Mouse (Mus musculus) neural tube, embryonic 14.5 days (tissue): ENCODE results near the gene Nebl. TPM values are rescaled to one million over a fixed set of nuclear protein-coding genes. Genes with fewer than 3 reads are reported as not detected.
"Not testable (repeated sequence)": the region's sequence is repeated elsewhere in the genome, so short reads cannot be mapped to it uniquely, and the experiment has no call there.

Source experiments
- ATAC-seq: fragments of 200-750 bp; cut with Nextera tagmentation; 2 replicates; pipeline ENCODE4 v1.8.0; 2017; ENCODE audit warnings: low read depth, mild to moderate bottlenecking, moderate TSS enrichment, moderate library complexity
- H3K27ac ChIP-seq: fragments of 300-500 bp; sonication (generic); 2 replicates; pipeline ENCODE4 v1.5.1; 2014; ENCODE audit warnings: low read depth, mild to moderate bottlenecking, control low read depth, low read length, moderate library complexity, mixed read lengths
- H3K27me3 ChIP-seq: fragments of 300-500 bp; sonication (generic); 2 replicates; pipeline ENCODE4 v1.6.1; 2014; ENCODE audit warnings: low read length; ENCODE audit not compliant: control insufficient read depth, insufficient read depth
- H3K36me3 ChIP-seq: fragments of 300-500 bp; sonication (generic); 2 replicates; pipeline ENCODE4 v1.6.1; 2014; ENCODE audit warnings: low read length, mixed read lengths; ENCODE audit not compliant: control insufficient read depth, insufficient read depth
- H3K4me1 ChIP-seq: fragments of 300-500 bp; sonication (generic); 2 replicates; pipeline ENCODE4 v1.6.1; 2014; ENCODE audit warnings: low read length; ENCODE audit not compliant: control insufficient read depth, insufficient read depth
- H3K4me2 ChIP-seq: fragments of 300-500 bp; sonication (generic); 2 replicates; pipeline ENCODE4 v1.6.1; 2014; ENCODE audit warnings: mild to moderate bottlenecking, low read depth, low read length, control low read depth
- H3K4me3 ChIP-seq: fragments of 300-500 bp; sonication (generic); 2 replicates; pipeline ENCODE4 v1.5.1; 2014; ENCODE audit warnings: low read depth, low read length, control low read depth, mixed read lengths
- H3K9ac ChIP-seq: fragments of 300-500 bp; sonication (generic); replicated peaks from 2 replicates; pipeline ENCODE4 v1.6.1; 2014; ENCODE audit warnings: low read depth, mild to moderate bottlenecking, control low read depth, low read length, mixed read lengths
- H3K9me3 ChIP-seq: fragments of 300-500 bp; sonication (generic); 2 replicates; pipeline ENCODE4 v1.6.1; 2016; ENCODE audit warnings: low read length; ENCODE audit not compliant: control insufficient read depth
- WGBS: fragments of 180-500 bp; shearing (Covaris S2); extraction: QIAGEN DNeasy Blood & Tissue Kit; methylation state at CpG from one replicate; pipeline ENCODE4 v1.1.7; 2014; 5-methylcytosine and 5-hydroxymethylcytosine counted together
- polyA plus RNA-seq: library from polyadenylated mRNA; unstranded; fragments of >200 nt; fragmentation: Nextera tagmentation; extraction: Ambion mirVana; gene quantifications from 2 replicates; pipeline ENCODE4 v1.2.1, GENCODE M21; 2014

Nebl gene
- polyA plus RNA-seq, 1 experiment from 2014 or later = 16.7 TPM

- Histone ChIP-seq H3K27me3 (no peaks in the 10 kb centered on the region), H3K4me1 (no peaks in the 10 kb centered on the region), H3K4me3 (no peak overlapping the region), H3K36me3 (no peaks in the 10 kb centered on the region), H3K9me3 (no peaks in the 10 kb centered on the region), H3K9ac (no peak overlapping the region), H3K4me2 (no peak overlapping the region), H3K27ac (no peak overlapping the region)
- ATAC-seq = no peak
- WGBS = 90% methylated on average over 1 of the region's 1 CpGs
Measured at GRCm38 (mm10) chr2:17362181-17362580, 369.1 kb downstream of the Nebl start.

- Histone ChIP-seq H3K27me3 (no peaks in the 10 kb centered on the region), H3K9ac (no peak overlapping the region), H3K27ac (no peak overlapping the region), H3K9me3 (no peaks in the 10 kb centered on the region), H3K4me3 (no peak overlapping the region), H3K4me2 (no peak overlapping the region), H3K4me1 (no peaks in the 10 kb centered on the region), H3K36me3 (no peaks in the 10 kb centered on the region)
- WGBS = 98% methylated on average over 1 of the region's 1 CpGs
- ATAC-seq = no peak
Measured at GRCm38 (mm10) chr2:17344643-17345042, 386.6 kb downstream of the Nebl start.

- no peak for ATAC-seq
- H3K4me3 ChIP-seq = no peak overlapping the region
- H3K9me3 ChIP-seq = no peaks in the 10 kb centered on the region
- H3K27me3 ChIP-seq = no peaks in the 10 kb centered on the region
- H3K4me1 ChIP-seq = no peaks in the 10 kb centered on the region
- WGBS = 82% methylated on average over 5 of the region's 5 CpGs
- H3K9ac ChIP-seq = no peak overlapping the region
- no peaks in the 10 kb centered on the region for H3K36me3 ChIP-seq
- no peak overlapping the region for H3K4me2 ChIP-seq
- H3K27ac ChIP-seq = no peak overlapping the region
Measured at GRCm38 (mm10) chr2:17335451-17335850, 395.8 kb downstream of the Nebl start.

GRCm38 (mm10) chr2:17326590-17326989 is 404.7 kb downstream of the Nebl start:
- H3K4me1 ChIP-seq = no peaks in the 10 kb centered on the region
- no peaks in the 10 kb centered on the region for H3K9me3 ChIP-seq
- peak; percentile 70; the same call in 1 of the 2 replicates for ATAC-seq
- H3K4me2 ChIP-seq = no peak overlapping the region
- no peak overlapping the region for H3K27ac ChIP-seq
- 81% methylated on average over 1 of the region's 1 CpGs for WGBS
- H3K36me3 ChIP-seq = no peaks in the 10 kb centered on the region
- no peak overlapping the region for H3K4me3 ChIP-seq
- H3K9ac ChIP-seq = no peak overlapping the region
- H3K27me3 ChIP-seq = no peaks in the 10 kb centered on the region

- Histone ChIP-seq H3K9me3 (no peaks in the 10 kb centered on the region), H3K27ac (no peak overlapping the region), H3K4me1 (no peaks in the 10 kb centered on the region), H3K36me3 (no peaks in the 10 kb centered on the region), H3K4me3 (no peak overlapping the region), H3K4me2 (no peak overlapping the region), H3K9ac (no peak overlapping the region), H3K27me3 (no peaks in the 10 kb centered on the region)
- ATAC-seq = no peak
- WGBS = 87% methylated on average over 5 of the region's 5 CpGs
Measured at GRCm38 (mm10) chr2:17316850-17317249, 414.4 kb downstream of the Nebl start.

- no peak for ATAC-seq
- Histone ChIP-seq H3K4me2 (no peak overlapping the region), H3K9me3 (no peaks in the 10 kb centered on the region), H3K27ac (no peak overlapping the region), H3K27me3 (no peaks in the 10 kb centered on the region), H3K36me3 (no peaks in the 10 kb centered on the region), H3K9ac (no peak overlapping the region), H3K4me3 (no peak overlapping the region), H3K4me1 (no peaks in the 10 kb centered on the region)
Measured at GRCm38 (mm10) chr2:17301379-17301778, 429.9 kb downstream of the Nebl start.

GRCm38 (mm10) chr2:17297496-17297895 is 433.8 kb downstream of the Nebl start:
- Histone ChIP-seq H3K4me3 (no peak overlapping the region), H3K36me3 (no peaks in the 10 kb centered on the region), H3K27ac (no peak overlapping the region), H3K27me3 (no peaks in the 10 kb centered on the region), H3K9ac (no peak overlapping the region), H3K9me3 (no peaks in the 10 kb centered on the region), H3K4me2 (no peak overlapping the region), H3K4me1 (no peaks in the 10 kb centered on the region)
- no peak for ATAC-seq
- 86% methylated on average over 1 of the region's 1 CpGs for WGBS

- H3K4me3 ChIP-seq, ATAC-seq, H3K27ac ChIP-seq, H3K4me2 ChIP-seq, H3K9ac ChIP-seq, H3K4me1 ChIP-seq, H3K27me3 ChIP-seq, H3K36me3 ChIP-seq, H3K9me3 ChIP-seq: not testable (repeated sequence)
- 83% methylated on average over 4 of the region's 5 CpGs for WGBS
Measured at GRCm38 (mm10) chr2:17295257-17295656, 436.0 kb downstream of the Nebl start.
